Mouse (Mus musculus) forebrain, embryonic 10.5 days (tissue): Measurements from ENCODE around the gene Vps13c. TPM values are rescaled to one million over a fixed set of nuclear protein-coding genes. Genes with fewer than 3 reads are reported as not detected.
A peak's percentile ranks its signal among the peaks of the same experiment; 100 is the strongest.

Experiments
- DNase-seq: peaks from one replicate; pipeline ENCODE4 v3.0.0-alpha.2; 2017; ENCODE audit warnings: low spot score; ENCODE audit errors: extremely low spot score
- H3K27ac ChIP-seq: fragments of 300-500 bp; sonication (generic); 2 replicates; pipeline ENCODE4 v1.5.1; 2016; ENCODE audit warnings: mild to moderate bottlenecking
- H3K27me3 ChIP-seq: fragments of 300-500 bp; sonication (generic); 2 replicates; pipeline ENCODE4 v1.6.1; 2016; ENCODE audit warnings: mild to moderate bottlenecking; ENCODE audit not compliant: poor library complexity, severe bottlenecking
- H3K36me3 ChIP-seq: fragments of 300-500 bp; sonication (generic); replicated peaks from 2 replicates; pipeline ENCODE4 v1.6.1; 2016; ENCODE audit warnings: mild to moderate bottlenecking, moderate library complexity
- H3K4me1 ChIP-seq: fragments of 300-500 bp; sonication (generic); 2 replicates; pipeline ENCODE4 v1.6.1; 2016
- H3K4me3 ChIP-seq: fragments of 300-500 bp; sonication (generic); 2 replicates; pipeline ENCODE4 v1.5.1; 2016; ENCODE audit warnings: mild to moderate bottlenecking, moderate library complexity
- H3K9me3 ChIP-seq: fragments of 300-500 bp; sonication (generic); 2 replicates; pipeline ENCODE4 v1.6.1; 2016; ENCODE audit warnings: mild to moderate bottlenecking, moderate library complexity
- WGBS: fragments of 180-500 bp; shearing (Covaris S2); methylation state at CpG from one replicate; pipeline ENCODE4 v1.1.7; 2016; 5-methylcytosine and 5-hydroxymethylcytosine counted together
- polyA plus RNA-seq: library from polyadenylated mRNA; unstranded; fragments of >200 nt; fragmentation: Nextera tagmentation; extraction: Ambion mirVana; gene quantifications from 2 replicates; pipeline ENCODE4 v1.2.1, GENCODE M21; 2016

Gene Vps13c
- polyA plus RNA-seq, 1 experiment from 2014 or later = 4.1 TPM

GRCm38 (mm10) chr9:67904355-67904754, 64.2 kb downstream of the Vps13c start:
- Histone ChIP-seq H3K27me3 (no peaks in the 10 kb centered on the region), H3K9me3 (no peaks in the 10 kb centered on the region), H3K36me3 (peaks cover 40% of the 10 kb centered on the region), H3K27ac (no peak overlapping the region), H3K4me3 (no peak overlapping the region), H3K4me1 (0 out of 2 replicates have a peak, but pooled peaks cover 7% of the 10 kb centered on the region)
- DNase-seq = no peak
- WGBS = 75% methylated on average over 6 of the region's 6 CpGs

- Histone ChIP-seq H3K27ac (no peak overlapping the region), H3K4me1 (0 out of 2 replicates have a peak, but pooled peaks cover 4% of the 10 kb centered on the region), H3K4me3 (no peak overlapping the region), H3K9me3 (no peaks in the 10 kb centered on the region), H3K36me3 (peaks cover 52% of the 10 kb centered on the region), H3K27me3 (no peaks in the 10 kb centered on the region)
- DNase-seq = no peak
- WGBS = 89% methylated on average over 2 of the region's 2 CpGs
Measured at GRCm38 (mm10) chr9:67905541-67905940, 65.3 kb downstream of the Vps13c start.

GRCm38 (mm10) chr9:67914681-67915080, 74.5 kb downstream of the Vps13c start:
- WGBS = 85% methylated on average over 7 of the region's 7 CpGs
- peaks cover 47% of the 10 kb centered on the region for H3K36me3 ChIP-seq

GRCm38 (mm10) chr9:67922350-67922749, 82.2 kb downstream of the Vps13c start:
- WGBS = 85% methylated on average over 5 of the region's 5 CpGs
- Histone ChIP-seq H3K9me3 (no peaks in the 10 kb centered on the region), H3K4me1 (no peaks in the 10 kb centered on the region), H3K36me3 (peaks cover 39% of the 10 kb centered on the region), H3K27ac (no peak overlapping the region), H3K4me3 (no peak overlapping the region), H3K27me3 (no peaks in the 10 kb centered on the region)
- DNase-seq = no peak

More at GRCm38 (mm10) chr9:67914681-67915080, 74.5 kb downstream of the Vps13c start:
- H3K27ac ChIP-seq = no peak overlapping the region
- no peaks in the 10 kb centered on the region for H3K9me3 ChIP-seq
- no peaks in the 10 kb centered on the region for H3K4me1 ChIP-seq
- H3K4me3 ChIP-seq = no peak overlapping the region
- H3K27me3 ChIP-seq = no peaks in the 10 kb centered on the region
- DNase-seq = no peak

- Histone ChIP-seq H3K27me3 (peaks cover 32% of the 10 kb centered on the region), H3K4me1 (no peaks in the 10 kb centered on the region), H3K36me3 (peaks cover 45% of the 10 kb centered on the region), H3K4me3 (no peak overlapping the region), H3K27ac (no peak overlapping the region), H3K9me3 (no peaks in the 10 kb centered on the region)
- WGBS = 66% methylated on average over 7 of the region's 7 CpGs
- no peak for DNase-seq
Measured at GRCm38 (mm10) chr9:67930629-67931028, 90.4 kb downstream of the Vps13c start.

- H3K4me1 ChIP-seq = peaks cover 17% of the 10 kb centered on the region
- H3K9me3 ChIP-seq = no peaks in the 10 kb centered on the region
- H3K27ac ChIP-seq = no peak overlapping the region
- 51% methylated on average over 2 of the region's 2 CpGs for WGBS
- H3K4me3 ChIP-seq = no peak overlapping the region
- DNase-seq = no peak
- peaks cover 17% of the 10 kb centered on the region; the same call in 1 of the 2 replicates for H3K36me3 ChIP-seq
- H3K27me3 ChIP-seq = peaks cover 81% of the 10 kb centered on the region
Measured at GRCm38 (mm10) chr9:67937286-67937685, 97.1 kb downstream of the Vps13c start.

- Histone ChIP-seq H3K9me3 (no peaks in the 10 kb centered on the region), H3K36me3 (peaks cover 30% of the 10 kb centered on the region), H3K27ac (no peak overlapping the region), H3K4me1 (no peaks in the 10 kb centered on the region), H3K4me3 (no peak overlapping the region), H3K27me3 (no peaks in the 10 kb centered on the region)
- 85% methylated on average over 7 of the region's 7 CpGs for WGBS
- DNase-seq = no peak
Measured at GRCm38 (mm10) chr9:67955466-67956010, 115.3 kb downstream of the Vps13c start.

GRCm38 (mm10) chr9:67961953-67962352, 121.8 kb downstream of the Vps13c start:
- no peak overlapping the region for H3K4me3 ChIP-seq
- peaks cover 8% of the 10 kb centered on the region for H3K4me1 ChIP-seq
- peaks cover 30% of the 10 kb centered on the region for H3K36me3 ChIP-seq
- H3K27ac ChIP-seq = no peak overlapping the region
- WGBS = 96% methylated on average over 5 of the region's 5 CpGs
- DNase-seq = no peak
- peaks cover 5% of the 10 kb centered on the region; the same call in 1 of the 2 replicates for H3K9me3 ChIP-seq
- H3K27me3 ChIP-seq = no peaks in the 10 kb centered on the region

- WGBS = 53% methylated on average over 14 of the region's 14 CpGs
- Histone ChIP-seq H3K27me3 (no peaks in the 10 kb centered on the region), H3K27ac (no peak overlapping the region), H3K4me3 (no peak overlapping the region), H3K36me3 (peaks cover 47% of the 10 kb centered on the region), H3K4me1 (peaks cover 8% of the 10 kb centered on the region), H3K9me3 (peaks cover 5% of the 10 kb centered on the region; the same call in 1 of the 2 replicates)
- peak; percentile 16 for DNase-seq
Measured at GRCm38 (mm10) chr9:67965889-67966288, 125.7 kb downstream of the Vps13c start.

- 87% methylated on average over 3 of the region's 3 CpGs for WGBS
- Histone ChIP-seq H3K9me3 (peaks cover 4% of the 10 kb centered on the region; the same call in 1 of the 2 replicates), H3K4me3 (no peak overlapping the region), H3K4me1 (peaks cover 8% of the 10 kb centered on the region), H3K27ac (no peak overlapping the region), H3K27me3 (no peaks in the 10 kb centered on the region), H3K36me3 (peaks cover 40% of the 10 kb centered on the region)
- no peak for DNase-seq
Measured at GRCm38 (mm10) chr9:67967011-67967410, 126.8 kb downstream of the Vps13c start.

GRCm38 (mm10) chr9:67973451-67973850, 133.3 kb downstream of the Vps13c start:
- no peak overlapping the region for H3K4me3 ChIP-seq
- DNase-seq = peak; percentile 20
- H3K36me3 ChIP-seq = peaks cover 20% of the 10 kb centered on the region
- WGBS = 45% methylated on average over 6 of the region's 6 CpGs
- no peaks in the 10 kb centered on the region for H3K27me3 ChIP-seq
- H3K27ac ChIP-seq = no peak overlapping the region
- H3K4me1 ChIP-seq = no peaks in the 10 kb centered on the region
- no peaks in the 10 kb centered on the region for H3K9me3 ChIP-seq

- Histone ChIP-seq H3K4me3 (no peak overlapping the region), H3K4me1 (no peaks in the 10 kb centered on the region), H3K36me3 (peaks cover 13% of the 10 kb centered on the region), H3K27me3 (no peaks in the 10 kb centered on the region), H3K9me3 (no peaks in the 10 kb centered on the region), H3K27ac (no peak overlapping the region)
- no peak for DNase-seq
- 97% methylated on average over 9 of the region's 9 CpGs for WGBS
Measured at GRCm38 (mm10) chr9:67975491-67975890, 135.3 kb downstream of the Vps13c start.

- Histone ChIP-seq H3K36me3 (no peaks in the 10 kb centered on the region), H3K4me1 (no peaks in the 10 kb centered on the region), H3K4me3 (no peak overlapping the region), H3K27ac (no peak overlapping the region), H3K9me3 (no peaks in the 10 kb centered on the region), H3K27me3 (no peaks in the 10 kb centered on the region)
- 95% methylated on average over 7 of the region's 7 CpGs for WGBS
- no peak for DNase-seq
Measured at GRCm38 (mm10) chr9:68006566-68006965, 166.4 kb downstream of the Vps13c start.
